Mouse (Mus musculus) B cell, adult 67 days (primary cell): ENCODE results near the gene 1110057P08Rik. TPM values are rescaled to one million over a fixed set of nuclear protein-coding genes. Genes with fewer than 3 reads are reported as not detected.

Experiments used
- total RNA-seq, 2 experiments: library from RNA; stranded (reverse); gene quantifications; 4 replicates each; pipeline ENCODE4 v1.2.4; 2023

The 1110057P08Rik gene
- not detected for total RNA-seq

GRCm38 (mm10) chr16:89174435-89174834 lies at the start of gene 1110057P08Rik:
Gene 1110057P08Rik (plus strand): TSS chr16:89174735.

GRCm38 (mm10) chr16:89140551-89140950 lies 34.0 kb upstream of the 1110057P08Rik start, which contains the start of gene Gm6358:
Gene Gm6358 (plus strand): TSS chr16:89140851.

GRCm38 (mm10) chr16:89150786-89151185 lies 23.7 kb upstream of the 1110057P08Rik start, which contains the start of gene Gm10061:
Gene Gm10061 (plus strand): TSS chr16:89151086.

GRCm38 (mm10) chr16:89157652-89158051 lies 16.9 kb upstream of the 1110057P08Rik start, which contains the start of gene Gm9789:
Gene Gm9789 (plus strand): TSS chr16:89157952.

GRCm38 (mm10) chr16:89169190-89169589 lies 5.3 kb upstream of the 1110057P08Rik start, which contains the start of gene Gm7735:
Gene Gm7735 (plus strand): TSS chr16:89169490.

GRCm38 (mm10) chr16:89205561-89205960 lies 31.0 kb downstream of the 1110057P08Rik start, which contains the start of gene Krtap20-2:
Gene Krtap20-2 (plus strand): TSS chr16:89205861.

Other genes with a start within 250 kb of the 1110057P08Rik start
- not detected for gene Krtap19-9b, start 242.5 kb upstream of the 1110057P08Rik start, total RNA-seq
- gene Krtap16-3, start 211.9 kb upstream of the 1110057P08Rik start, total RNA-seq, result not detected
- not detected for gene Krtap22-2, start 164.0 kb upstream of the 1110057P08Rik start, total RNA-seq
- gene Gm10229, start 159.5 kb upstream of the 1110057P08Rik start, total RNA-seq, result not detected
- not detected for gene Krtap6-1, start 143.0 kb upstream of the 1110057P08Rik start, total RNA-seq
- not detected for gene Gm10228, start 133.3 kb upstream of the 1110057P08Rik start, total RNA-seq
- gene Krtap6-5, start 126.9 kb upstream of the 1110057P08Rik start, total RNA-seq, result not detected
- not detected for gene 1110025L11Rik, start 110.7 kb upstream of the 1110057P08Rik start, total RNA-seq
- not detected for gene Krtap6-3, start 90.7 kb upstream of the 1110057P08Rik start, total RNA-seq
- not detected for gene Gm6358, start 33.9 kb upstream of the 1110057P08Rik start, total RNA-seq
- gene Gm10061, start 23.6 kb upstream of the 1110057P08Rik start, total RNA-seq, result not detected
- not detected for gene Gm9789, start 16.8 kb upstream of the 1110057P08Rik start, total RNA-seq
- not detected for gene Gm7735, start 5.2 kb upstream of the 1110057P08Rik start, total RNA-seq
- gene Krtap20-2, start 31.1 kb downstream of the 1110057P08Rik start, total RNA-seq, result not detected
- gene Krtap21-1, start 229.1 kb downstream of the 1110057P08Rik start, total RNA-seq, result not detected
- gene Krtap6-2, start 245.4 kb downstream of the 1110057P08Rik start, total RNA-seq, result not detected